Comparison of ENCODE assay signal across 8 mouse cellular contexts in genomic region chr11:78079961-78080921, GRCm38 (mm10). TPM values are rescaled to one million over a fixed set of nuclear protein-coding genes. Genes with fewer than 3 reads are reported as not detected.
DNase-seq lines count a peak whose midpoint lies in the region; ATAC-seq and TF ChIP-seq lines count a peak whose summit lies in the region.

TSS of gene Eral1 (minus strand) at chr11:78080383.

- peaks cover 35% of the 10 kb centered on the region for H3K36me3 ChIP-seq in G1E (replicated peaks)
- H3K36me3 ChIP-seq in forebrain, postnatal 0 days (ENCODE audit: insufficient read depth) = peaks cover 13% of the 10 kb centered on the region
- H3K36me3 ChIP-seq in lung, embryonic 15.5 days = peaks cover 27% of the 10 kb centered on the region

- DNase-seq in G1E (ENCODE audit: low spot score) = peak; percentile 85
- DNase-seq in cerebellum, adult 2 months = peak; percentile 86 to 87
- DNase-seq in forebrain, postnatal 0 days = peak; percentile 95
- DNase-seq in heart, postnatal 4 days = peak; percentile 82
- DNase-seq in layer of hippocampus, adult 8-10 months (ENCODE audit: low spot score in 2 of 2) = peak; percentile 71 to 81
- peak; percentile 63 for DNase-seq in ovary, postnatal 10 days (ENCODE audit: low spot score)
- peak; percentile 56 to 61 for DNase-seq in thymus, postnatal 10 days (ENCODE audit: low spot score in 2 of 2)

- peaks cover 36% of the 10 kb centered on the region for H3K4me1 ChIP-seq in G1E (ENCODE audit: insufficient read depth, low read depth, low read length)
- H3K4me1 ChIP-seq in cerebellum, adult 2 months (ENCODE audit: control insufficient read depth, insufficient read depth, low read length) = no peaks in the 10 kb centered on the region
- peaks cover 12% of the 10 kb centered on the region for H3K4me1 ChIP-seq in forebrain, postnatal 0 days (ENCODE audit: insufficient read depth)
- H3K4me1 ChIP-seq in lung, embryonic 15.5 days = peaks cover 15% of the 10 kb centered on the region

- H3K27me3 ChIP-seq in G1E (ENCODE audit: insufficient read depth, low read length) = no peaks in the 10 kb centered on the region
- no peaks in the 10 kb centered on the region for H3K27me3 ChIP-seq in cerebellum, adult 2 months (ENCODE audit: control insufficient read depth, insufficient read depth, low read length)
- no peaks in the 10 kb centered on the region; the same call in 1 of the 2 replicates for H3K27me3 ChIP-seq in forebrain, postnatal 0 days (ENCODE audit: insufficient read depth, low read length)
- H3K27me3 ChIP-seq in lung, embryonic 15.5 days = no peaks in the 10 kb centered on the region

- WGBS in cerebellum, adult 2 months = under 1% methylated on average over 42 of the region's 42 CpGs
- WGBS in forebrain, postnatal 0 days = 1% methylated on average over 42 of the region's 42 CpGs
- under 1% methylated on average over 42 of the region's 42 CpGs for WGBS in lung, embryonic 15.5 days

- no peak within 1 kb of the TSS for H3K27ac ChIP-seq in cerebellum, adult 2 months (ENCODE audit: insufficient read depth, low read length)
- peak within 1 kb of the TSS; percentile 81 for H3K27ac ChIP-seq in forebrain, postnatal 0 days (ENCODE audit: low read depth, low read length)
- peak within 1 kb of the TSS; percentile 54 for H3K27ac ChIP-seq in lung, embryonic 15.5 days

- H3K4me3 ChIP-seq in G1E (ENCODE audit: low read depth, low read length) = peak within 1 kb of the TSS; percentile 89
- peak within 1 kb of the TSS; percentile 76 for H3K4me3 ChIP-seq in cerebellum, adult 2 months (replicated peaks; ENCODE audit: insufficient read depth, low read depth, low read length)
- H3K4me3 ChIP-seq in forebrain, postnatal 0 days (ENCODE audit: low read depth, low read length) = peak within 1 kb of the TSS; percentile 86
- peak within 1 kb of the TSS; percentile 92 for H3K4me3 ChIP-seq in lung, embryonic 15.5 days

- H3K9me3 ChIP-seq in G1E (replicated peaks) = no peaks in the 10 kb centered on the region
- H3K9me3 ChIP-seq in forebrain, postnatal 0 days (ENCODE audit: low read length) = no peaks in the 10 kb centered on the region
- no peaks in the 10 kb centered on the region for H3K9me3 ChIP-seq in lung, embryonic 15.5 days

- peak; percentile 76 for ATAC-seq in G1E (ENCODE audit: extremely low read depth, insufficient number of reproducible peaks, low FRiP score, poor library complexity, severe bottlenecking)
- ATAC-seq in forebrain, postnatal 0 days = peak; percentile 99
- peak; percentile 93 for ATAC-seq in lung, embryonic 15.5 days (ENCODE audit: borderline replicate concordance, extremely low read depth, low FRiP score, low TSS enrichment)

- peak within 1 kb of the TSS; percentile 89 for H3K9ac ChIP-seq in forebrain, postnatal 0 days
- H3K9ac ChIP-seq in lung, embryonic 15.5 days = peak within 1 kb of the TSS; percentile 89

- H3K4me2 ChIP-seq in forebrain, postnatal 0 days (ENCODE audit: low read depth) = peak within 1 kb of the TSS; percentile 83
- peak within 1 kb of the TSS; percentile 71 for H3K4me2 ChIP-seq in lung, embryonic 15.5 days

- peak; percentile 84 for TF ChIP-seq POLR2A in cerebellum, adult 2 months (IDR thresholded peaks at IDR 0.05; ENCODE audit: borderline replicate concordance, insufficient read depth, low read length)

- TF ChIP-seq CTCF in G1E (IDR thresholded peaks at IDR 0.05; ENCODE audit: low read depth, low read length) = no peak
- no peak for TF ChIP-seq CTCF in cerebellum, adult 2 months (IDR thresholded peaks at IDR 0.05; ENCODE audit: borderline replicate concordance, insufficient read depth, low read depth, low read length)
- peak; percentile 38; the same call in 1 of the 2 replicates for TF ChIP-seq CTCF in forebrain, postnatal 0 days (IDR thresholded peaks at IDR 0.05; ENCODE audit: low read depth)

RNA-seq across cellular contexts. Expression of gene Eral1, which starts in this region (rescaled TPM):
- total RNA-seq in G1E (2014; fragmentation: Nextera tagmentation) = 60.3 and 65.4 TPM in 2 replicates
- 35.0 and 35.7 TPM in 2 replicates for total RNA-seq in G1E (2017)
- 5.0 and 8.7 TPM in 2 replicates for polyA plus RNA-seq in G1E (2012)
- 34.0 and 35.8 TPM in 2 replicates for polyA plus RNA-seq in cerebellum, adult 2 months (2012; rRNA removed)
- 27.4 and 30.3 TPM in 2 replicates for total RNA-seq in forebrain, postnatal 0 days (2014; rRNA removed)
- polyA plus RNA-seq in forebrain, postnatal 0 days (2015; fragmentation: Nextera tagmentation; extraction: Ambion mirVana) = 25.5 and 26.7 TPM in 2 replicates
- 10 to 100 TPM; 23.7 to 24.0 TPM for total RNA-seq in heart, postnatal 4 days (2021)
- 10 to 100 TPM; 15.8 to 21.7 (median 21.2) TPM for total RNA-seq in layer of hippocampus, adult 8-10 months (2022)
- polyA plus RNA-seq in lung, embryonic 15.5 days (2015; fragmentation: Nextera tagmentation; extraction: Ambion mirVana) = 34.3 and 36.4 TPM in 2 replicates
